Mouse (Mus musculus) myocyte (in vitro differentiated cells): Measurements from ENCODE around the gene AU021092. TPM values are rescaled to one million over a fixed set of nuclear protein-coding genes. Genes with fewer than 3 reads are reported as not detected.
A peak's percentile ranks its signal among the peaks of the same experiment; 100 is the strongest.

Experiments used
- H3K27me3 ChIP-seq: one replicate; pipeline ENCODE4 v1.6.1; 2011; ENCODE audit not compliant: control insufficient read depth, insufficient read depth, insufficient read length
- H3K36me3 ChIP-seq: one replicate; pipeline ENCODE4 v1.6.1; 2011; ENCODE audit not compliant: control insufficient read depth, insufficient read depth
- H3K4me2 ChIP-seq: one replicate; pipeline ENCODE4 v1.6.1; 2011; ENCODE audit warnings: low read depth, control low read depth
- H3K4me3 ChIP-seq: one replicate; pipeline ENCODE4 v1.5.1; 2011; ENCODE audit warnings: mild to moderate bottlenecking, control low read depth, moderate library complexity
- H3K79me2 ChIP-seq: one replicate; pipeline ENCODE4 v1.6.1; 2011; ENCODE audit not compliant: control insufficient read depth, insufficient read depth
- H3ac ChIP-seq: one replicate; pipeline ENCODE4 v1.6.1; 2011; ENCODE audit not compliant: control insufficient read depth, insufficient read length
- CEBPB ChIP-seq: IDR thresholded peaks from 2 replicates; pipeline ENCODE4 v1.6.1; 2011; ENCODE audit warnings: mild to moderate bottlenecking, moderate library complexity; ENCODE audit not compliant: poor library complexity, insufficient read depth, severe bottlenecking
- E2F4 ChIP-seq: IDR thresholded peaks from one replicate; pipeline ENCODE4 v1.6.1; 2011; ENCODE audit warnings: mild to moderate bottlenecking, control low read depth, moderate library complexity; ENCODE audit not compliant: insufficient read depth
- MAX ChIP-seq: IDR thresholded peaks from one replicate; pipeline ENCODE4 v1.6.1; 2011; ENCODE audit warnings: low read depth, mild to moderate bottlenecking, control low read depth
- MYOD1 ChIP-seq, 3 experiments: IDR thresholded peaks; one replicate each; pipeline ENCODE4 v1.6.1; 2011; ENCODE audit warnings: control low read depth in 2 of 3, low read depth in 2 of 3, mild to moderate bottlenecking in 2 of 3, moderate library complexity in 1 of 3; ENCODE audit not compliant: insufficient read length in 2 of 3, control insufficient read depth in 1 of 3
- MYOG ChIP-seq, 3 experiments: IDR thresholded peaks; one replicate each; pipeline ENCODE4 v1.6.1; 2011; ENCODE audit warnings: control low read depth in 2 of 3, low read depth in 2 of 3, mild to moderate bottlenecking in 2 of 3; ENCODE audit not compliant: insufficient read length in 2 of 3, control insufficient read depth in 1 of 3, insufficient read depth in 1 of 3
- POLR2A ChIP-seq: IDR thresholded peaks from one replicate; pipeline ENCODE4 v1.6.1; 2011; ENCODE audit warnings: low read depth, mild to moderate bottlenecking, control low read depth, moderate library complexity; ENCODE audit not compliant: insufficient read length
- POLR2AphosphoS2 ChIP-seq: IDR thresholded peaks from one replicate; pipeline ENCODE4 v1.6.1; 2011; ENCODE audit warnings: low read depth, control low read depth; ENCODE audit not compliant: insufficient read length
- REST ChIP-seq: IDR thresholded peaks from one replicate; pipeline ENCODE4 v1.6.1; 2011; ENCODE audit warnings: mild to moderate bottlenecking, control low read depth, moderate library complexity; ENCODE audit not compliant: insufficient read depth, insufficient read length
- SRF ChIP-seq: IDR thresholded peaks from one replicate; pipeline ENCODE4 v1.6.1; 2011; ENCODE audit warnings: low read depth; ENCODE audit not compliant: control insufficient read depth, insufficient read length
- TCF12 ChIP-seq: IDR thresholded peaks from one replicate; pipeline ENCODE4 v1.6.1; 2011; ENCODE audit warnings: mild to moderate bottlenecking, control low read depth; ENCODE audit not compliant: poor library complexity, insufficient read depth, severe bottlenecking
- TCF3 ChIP-seq: IDR thresholded peaks from one replicate; pipeline ENCODE4 v1.6.1; 2011; ENCODE audit warnings: low read depth, control low read depth; ENCODE audit not compliant: insufficient read length
- USF1 ChIP-seq: IDR thresholded peaks from one replicate; pipeline ENCODE4 v1.6.1; 2011; ENCODE audit warnings: low read depth, mild to moderate bottlenecking, control low read depth, moderate library complexity
- polyA plus RNA-seq: library from polyadenylated mRNA; unstranded; fragments of >200 nt; fragmentation: generic; extraction: Trizol; gene quantifications from one replicate; pipeline ENCODE4 v1.2.1, GENCODE M21; 2012; ENCODE audit warnings: missing spikeins

The AU021092 gene
- polyA plus RNA-seq, 1 experiment = 1.3 TPM

- Histone ChIP-seq H3K4me3 (peak overlapping the region; percentile 42), H3K4me2 (peak overlapping the region; percentile 96), H3K36me3 (no peaks in the 10 kb centered on the region), H3ac (peak overlapping the region; percentile 24), H3K27me3 (no peaks in the 10 kb centered on the region), H3K79me2 (no peaks in the 10 kb centered on the region)
- TF ChIP-seq REST (no peak), POLR2A (no peak), MAX (no peak), TCF3 (no peak), E2F4 (no peak)
Observed at GRCm38 (mm10) chr16:5255081-5255740, 33.1 kb upstream of the AU021092 start.

- H3K36me3 ChIP-seq = peaks cover under 1% of the 10 kb centered on the region
- no peaks in the 10 kb centered on the region for H3K79me2 ChIP-seq
- peak overlapping the region; percentile 42 for H3K4me3 ChIP-seq
- TF ChIP-seq MYOD1 (IDR thresholded peaks at IDR 0.05; ENCODE audit: control insufficient read depth in 1 of 3, insufficient read length in 2 of 3, low read depth in 2 of 3) (peak in 1 of 3 experiments; percentile 29), E2F4 (no peak), CEBPB (no peak), POLR2A (peak; percentile 71), POLR2AphosphoS2 (peak; percentile 49), USF1 (no peak), TCF12 (no peak)
- H3ac ChIP-seq = peak overlapping the region; percentile 24
- H3K27me3 ChIP-seq = no peaks in the 10 kb centered on the region
- peak overlapping the region; percentile 96 for H3K4me2 ChIP-seq
Observed at GRCm38 (mm10) chr16:5254346-5255025, 32.4 kb upstream of the AU021092 start.

GRCm38 (mm10) chr16:5252260-5252659, 30.2 kb upstream of the AU021092 start:
- Histone ChIP-seq H3K4me2 (no peak overlapping the region), H3K27me3 (no peaks in the 10 kb centered on the region), H3ac (no peak overlapping the region), H3K36me3 (peaks cover 13% of the 10 kb centered on the region), H3K4me3 (no peak overlapping the region), H3K79me2 (no peaks in the 10 kb centered on the region)
- no peak for TF ChIP-seq TCF12
- TF ChIP-seq MYOD1 (IDR thresholded peaks at IDR 0.05; ENCODE audit: control insufficient read depth in 1 of 3, insufficient read length in 2 of 3, low read depth in 2 of 3) = no peak
- TF ChIP-seq MAX = no peak
- TF ChIP-seq E2F4 = no peak
- no peak for TF ChIP-seq SRF
- no peak for TF ChIP-seq TCF3
- no peak for TF ChIP-seq POLR2A
- no peak for TF ChIP-seq REST
- TF ChIP-seq CEBPB = no peak

GRCm38 (mm10) chr16:5250891-5251290, 28.8 kb upstream of the AU021092 start:
- TF ChIP-seq MAX (no peak), POLR2AphosphoS2 (no peak), TCF3 (no peak), USF1 (no peak), REST (no peak), MYOG (IDR thresholded peaks at IDR 0.05; ENCODE audit: control insufficient read depth in 1 of 3, insufficient read depth in 1 of 3, insufficient read length in 2 of 3, low read depth in 2 of 3) (no peak), SRF (no peak), MYOD1 (IDR thresholded peaks at IDR 0.05; ENCODE audit: control insufficient read depth in 1 of 3, insufficient read length in 2 of 3, low read depth in 2 of 3) (no peak), E2F4 (no peak), POLR2A (no peak), TCF12 (no peak), CEBPB (no peak)
- H3K4me2 ChIP-seq = no peak overlapping the region
- peaks cover 15% of the 10 kb centered on the region for H3K36me3 ChIP-seq
- no peak overlapping the region for H3ac ChIP-seq
- no peaks in the 10 kb centered on the region for H3K79me2 ChIP-seq
- no peak overlapping the region for H3K4me3 ChIP-seq
- H3K27me3 ChIP-seq = no peaks in the 10 kb centered on the region

GRCm38 (mm10) chr16:5244411-5244810, 22.3 kb upstream of the AU021092 start:
- no peaks in the 10 kb centered on the region for H3K79me2 ChIP-seq
- H3K36me3 ChIP-seq = peaks cover 13% of the 10 kb centered on the region
- H3K27me3 ChIP-seq = no peaks in the 10 kb centered on the region
- no peak overlapping the region for H3K4me3 ChIP-seq
- no peak overlapping the region for H3ac ChIP-seq
- TF ChIP-seq E2F4 (no peak), MYOD1 (IDR thresholded peaks at IDR 0.05; ENCODE audit: control insufficient read depth in 1 of 3, insufficient read length in 2 of 3, low read depth in 2 of 3) (no peak), MAX (no peak), CEBPB (no peak), TCF3 (no peak), POLR2A (peak; percentile 20), USF1 (no peak), SRF (no peak), MYOG (IDR thresholded peaks at IDR 0.05; ENCODE audit: control insufficient read depth in 1 of 3, insufficient read depth in 1 of 3, insufficient read length in 2 of 3, low read depth in 2 of 3) (no peak), POLR2AphosphoS2 (peak; percentile 83), REST (no peak), TCF12 (no peak)
- H3K4me2 ChIP-seq = no peak overlapping the region
